15 mouse cellular contexts compared by ENCODE assay signal in the genomic region with DNA sequence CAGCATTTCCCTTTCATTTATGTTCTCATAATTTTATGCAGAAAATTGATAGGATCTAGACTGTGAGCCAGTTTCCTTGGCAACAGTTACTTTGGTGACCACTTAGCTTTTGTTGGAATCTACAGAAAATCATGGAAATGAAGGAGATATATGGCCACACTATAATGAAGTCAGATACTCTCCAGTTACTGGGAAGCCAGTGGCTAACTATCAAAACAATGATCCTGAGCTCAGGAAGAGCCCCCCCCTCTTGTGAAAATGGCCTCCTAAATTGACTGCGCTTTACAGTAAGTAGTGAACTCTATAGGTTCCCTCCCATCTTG.
DNase-seq lines count a peak whose midpoint lies in the region; ATAC-seq lines count a peak whose summit lies in the region.
"Had no signal": no experiment of that assay in that cellular context is flagged by ENCODE, and none has a peak within 500 bp of the region (broad histone marks: within the 10 kb centered on the region; RNA-seq: fewer than 3 reads in every experiment).

No protein-coding gene starts in this region.

- ATAC-seq in neural tube, embryonic 11.5 days (ENCODE audit: insufficient read depth, low FRiP score, low TSS enrichment), result peak; percentile 31; the same call in 1 of the 2 replicates
- ATAC-seq in midbrain, embryonic 13.5 days, result peak; percentile 80

- H3K4me1 ChIP-seq in neural tube, embryonic 11.5 days (ENCODE audit: control insufficient read depth, insufficient read depth, low read length), result no peaks in the 10 kb centered on the region
- H3K4me1 ChIP-seq in midbrain, embryonic 13.5 days (replicated peaks), result peaks cover 12% of the 10 kb centered on the region
- H3K4me1 ChIP-seq: megakaryocyte, embryonic 14.5 days had no signal

- peak; percentile 3 for DNase-seq in embryo, embryonic 11 days
- DNase-seq in embryo, embryonic 10.5 days (ENCODE audit: low spot score), result no peak
- no peak for DNase-seq in neural tube, embryonic 11.5 days (ENCODE audit: low spot score)
- DNase-seq in neural tube, embryonic 10.5 days (ENCODE audit: extremely low spot score, low spot score), result no peak
- DNase-seq in telencephalon, adult 2 months (ENCODE audit: low read depth, low spot score), result peak; percentile 63
- DNase-seq in retina, postnatal 1 day, result no peak
- no peak for DNase-seq in liver
- DNase-seq: adrenal gland, postnatal 25 days; cerebellum, postnatal 25 days; gastrocnemius, postnatal 10 days; thymus, postnatal 4 days had no signal

- H3K4me2 ChIP-seq in neural tube, embryonic 11.5 days (ENCODE audit: low read depth), result no peak overlapping the region
- no peak overlapping the region for H3K4me2 ChIP-seq in midbrain, embryonic 13.5 days (replicated peaks)
- H3K4me2 ChIP-seq: liver, embryonic 11.5 days had no signal

- no peaks in the 10 kb centered on the region for H3K36me3 ChIP-seq in neural tube, embryonic 11.5 days (ENCODE audit: control insufficient read depth, insufficient read depth, low read length)
- no peaks in the 10 kb centered on the region for H3K36me3 ChIP-seq in midbrain, embryonic 13.5 days

- H3K27me3 ChIP-seq in neural tube, embryonic 11.5 days (ENCODE audit: control insufficient read depth, insufficient read depth, low read length), result no peaks in the 10 kb centered on the region
- no peaks in the 10 kb centered on the region for H3K27me3 ChIP-seq in midbrain, embryonic 13.5 days
- H3K27me3 ChIP-seq: megakaryocyte, embryonic 14.5 days had no signal

- H3K4me3 ChIP-seq in neural tube, embryonic 11.5 days (ENCODE audit: low read depth, low read length), result no peak overlapping the region
- H3K4me3 ChIP-seq in midbrain, embryonic 13.5 days (replicated peaks), result no peak overlapping the region
- H3K4me3 ChIP-seq: megakaryocyte, embryonic 14.5 days had no signal

- H3K9ac ChIP-seq in neural tube, embryonic 11.5 days (ENCODE audit: low read length), result no peak overlapping the region
- H3K9ac ChIP-seq in midbrain, embryonic 13.5 days (replicated peaks), result no peak overlapping the region

- no peak overlapping the region for H3K27ac ChIP-seq in neural tube, embryonic 11.5 days (ENCODE audit: low read depth, low read length)
- peak overlapping the region; percentile 56 for H3K27ac ChIP-seq in midbrain, embryonic 13.5 days
- H3K27ac ChIP-seq: stomach, postnatal 0 days had no signal

- H3K9me3 ChIP-seq in neural tube, embryonic 11.5 days (ENCODE audit: control insufficient read depth, low read length), result no peaks in the 10 kb centered on the region
- no peaks in the 10 kb centered on the region for H3K9me3 ChIP-seq in midbrain, embryonic 13.5 days
- H3K9me3 ChIP-seq: megakaryocyte, embryonic 14.5 days had no signal

- 88% methylated on average over 1 of the region's 1 CpGs for WGBS in neural tube, embryonic 11.5 days
- 70% methylated on average over 1 of the region's 1 CpGs for WGBS in midbrain, embryonic 13.5 days

Comparison
In these comparisons a context has a peak if more than half of its experiments do, and no peak if none do; other contexts are left out.
1. DNase-seq: peak in embryo, embryonic 11 days (single experiment) and telencephalon, adult 2 months (single experiment); none in embryo, embryonic 10.5 days (single experiment), neural tube, embryonic 11.5 days (single experiment), neural tube, embryonic 10.5 days (single experiment), retina, postnatal 1 day (single experiment) and liver (single experiment).